Mouse (Mus musculus) erythroblast, embryonic 14.5 days (primary cell): Measurements from ENCODE around the gene Frmd4a. TPM values are rescaled to one million over a fixed set of nuclear protein-coding genes. Genes with fewer than 3 reads are reported as not detected.

Experiments used
- H3K27me3 ChIP-seq: 2 replicates; pipeline ENCODE4 v1.6.1; 2012; ENCODE audit warnings: inconsistent platforms; ENCODE audit not compliant: control insufficient read depth
- H3K36me3 ChIP-seq: 2 replicates; pipeline ENCODE4 v1.6.1; 2012; ENCODE audit warnings: mild to moderate bottlenecking, inconsistent platforms; ENCODE audit not compliant: control insufficient read depth
- H3K4me1 ChIP-seq: 2 replicates; pipeline ENCODE4 v1.6.1; 2012; ENCODE audit warnings: inconsistent platforms; ENCODE audit not compliant: control insufficient read depth
- H3K4me3 ChIP-seq: replicated peaks from 2 replicates; pipeline ENCODE3; 2012; ENCODE audit warnings: moderate library complexity, mild to moderate bottlenecking, inconsistent platforms
- H3K9me3 ChIP-seq: 2 replicates; pipeline ENCODE4 v1.6.1; 2012; ENCODE audit warnings: low read length, inconsistent platforms, mixed read lengths; ENCODE audit not compliant: control insufficient read depth
- GATA1 ChIP-seq: IDR thresholded peaks from 2 replicates; pipeline ENCODE4 v1.6.1; 2012; ENCODE audit warnings: low read length, inconsistent platforms, mixed read lengths
- TAL1 ChIP-seq: IDR thresholded peaks from 3 replicates; pipeline ENCODE4 v1.6.1; 2012; ENCODE audit warnings: low read length, inconsistent platforms, mixed read lengths
- polyA plus RNA-seq: library from polyadenylated mRNA; stranded (reverse); fragments of >175 nt; gene quantifications from 2 replicates; pipeline ENCODE4 v1.2.3, GENCODE M21; 2012

The Frmd4a gene
- polyA plus RNA-seq, 1 experiment = 5.0 TPM

GRCm38 (mm10) chr2:4298325-4299215 is 281.1 kb downstream of the Frmd4a start:
- H3K36me3 ChIP-seq = no peaks in the 10 kb centered on the region
- no peaks in the 10 kb centered on the region for H3K9me3 ChIP-seq
- no peaks in the 10 kb centered on the region for H3K4me1 ChIP-seq
- no peak overlapping the region for H3K4me3 ChIP-seq
- H3K27me3 ChIP-seq = peaks cover 8% of the 10 kb centered on the region
- TF ChIP-seq GATA1 (no peak), TAL1 (no peak)

GRCm38 (mm10) chr2:4299593-4299992 is 282.1 kb downstream of the Frmd4a start:
- H3K9me3 ChIP-seq = no peaks in the 10 kb centered on the region
- no peaks in the 10 kb centered on the region for H3K4me1 ChIP-seq
- peaks cover 8% of the 10 kb centered on the region for H3K27me3 ChIP-seq
- no peaks in the 10 kb centered on the region for H3K36me3 ChIP-seq
- H3K4me3 ChIP-seq = no peak overlapping the region
- TF ChIP-seq TAL1 (no peak), GATA1 (no peak)

DNA sequence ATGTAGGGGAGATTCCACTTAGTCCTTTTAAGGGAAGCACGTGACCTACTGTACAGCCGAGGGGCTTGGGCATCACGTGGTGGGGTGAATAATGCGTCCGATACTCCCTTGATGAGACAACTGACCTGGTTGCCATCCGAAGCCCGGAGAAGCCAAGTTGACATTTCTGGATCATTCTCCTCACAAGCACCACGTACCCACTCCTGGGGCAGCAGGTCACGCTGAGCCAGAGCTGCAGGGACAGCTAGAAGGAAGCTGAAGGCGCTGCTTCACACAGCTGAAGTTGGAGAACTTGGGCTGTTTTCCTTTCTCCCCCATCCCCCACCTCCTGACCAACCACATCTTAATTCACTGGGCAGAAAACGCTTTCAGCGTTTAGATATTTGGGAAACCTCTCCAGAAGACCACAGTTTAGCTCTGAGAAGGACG is 282.9 kb downstream of the Frmd4a start:
- peaks cover 8% of the 10 kb centered on the region for H3K27me3 ChIP-seq
- no peaks in the 10 kb centered on the region for H3K36me3 ChIP-seq
- no peak overlapping the region for H3K4me3 ChIP-seq
- no peaks in the 10 kb centered on the region for H3K9me3 ChIP-seq
- TF ChIP-seq GATA1 (no peak), TAL1 (no peak)
- no peaks in the 10 kb centered on the region for H3K4me1 ChIP-seq

GRCm38 (mm10) chr2:4300816-4301215 is 283.3 kb downstream of the Frmd4a start:
- H3K27me3 ChIP-seq = peaks cover 8% of the 10 kb centered on the region
- no peaks in the 10 kb centered on the region for H3K4me1 ChIP-seq
- H3K9me3 ChIP-seq = no peaks in the 10 kb centered on the region
- H3K4me3 ChIP-seq = no peak overlapping the region
- TF ChIP-seq GATA1 = no peak
- no peak for TF ChIP-seq TAL1
- no peaks in the 10 kb centered on the region for H3K36me3 ChIP-seq

- Histone ChIP-seq H3K27me3 (peaks cover 8% of the 10 kb centered on the region), H3K4me3 (no peak overlapping the region), H3K36me3 (no peaks in the 10 kb centered on the region), H3K9me3 (no peaks in the 10 kb centered on the region), H3K4me1 (no peaks in the 10 kb centered on the region)
- TF ChIP-seq TAL1 = no peak
- no peak for TF ChIP-seq GATA1
Observed at GRCm38 (mm10) chr2:4301256-4301655, 283.7 kb downstream of the Frmd4a start.

GRCm38 (mm10) chr2:4301692-4302091 is 284.2 kb downstream of the Frmd4a start:
- Histone ChIP-seq H3K27me3 (peaks cover 8% of the 10 kb centered on the region), H3K4me3 (no peak overlapping the region), H3K9me3 (no peaks in the 10 kb centered on the region), H3K4me1 (no peaks in the 10 kb centered on the region), H3K36me3 (no peaks in the 10 kb centered on the region)
- TF ChIP-seq TAL1 (no peak), GATA1 (no peak)

DNA sequence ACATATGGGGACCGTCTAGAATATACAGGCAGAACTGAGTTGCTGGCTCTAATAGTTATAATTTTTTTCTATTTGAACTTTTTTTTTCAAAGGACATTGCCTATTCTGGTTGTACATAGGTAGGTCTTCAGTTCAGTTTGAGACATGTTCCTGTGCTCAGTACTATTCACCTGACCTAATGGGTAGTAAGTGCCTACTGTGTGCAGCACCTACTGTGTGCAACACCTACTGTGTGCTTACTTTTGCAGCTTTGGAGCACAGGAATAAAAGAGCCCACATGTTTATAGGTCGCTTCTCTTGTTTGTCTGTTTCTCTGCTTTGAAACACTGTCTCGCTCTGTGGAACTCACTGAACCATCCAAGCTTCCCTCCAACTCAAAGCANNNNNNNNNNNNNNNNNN is 284.6 kb downstream of the Frmd4a start:
- Histone ChIP-seq H3K4me3 (no peak overlapping the region), H3K36me3 (no peaks in the 10 kb centered on the region), H3K4me1 (no peaks in the 10 kb centered on the region), H3K27me3 (peaks cover 8% of the 10 kb centered on the region), H3K9me3 (no peaks in the 10 kb centered on the region)
- TF ChIP-seq TAL1 (no peak), GATA1 (no peak)

- Histone ChIP-seq H3K4me1 (no peaks in the 10 kb centered on the region), H3K36me3 (no peaks in the 10 kb centered on the region), H3K4me3 (no peak overlapping the region), H3K27me3 (no peaks in the 10 kb centered on the region), H3K9me3 (no peaks in the 10 kb centered on the region)
- no peak for TF ChIP-seq TAL1
- TF ChIP-seq GATA1 = no peak
Observed at GRCm38 (mm10) chr2:4307076-4307475, 289.6 kb downstream of the Frmd4a start.

- H3K9me3 ChIP-seq = no peaks in the 10 kb centered on the region
- H3K4me3 ChIP-seq = no peak overlapping the region
- H3K4me1 ChIP-seq = no peaks in the 10 kb centered on the region
- no peak for TF ChIP-seq TAL1
- TF ChIP-seq GATA1 = no peak
- no peaks in the 10 kb centered on the region for H3K36me3 ChIP-seq
- H3K27me3 ChIP-seq = no peaks in the 10 kb centered on the region
Observed at GRCm38 (mm10) chr2:4314545-4314944, 297.0 kb downstream of the Frmd4a start.

- no peaks in the 10 kb centered on the region for H3K4me1 ChIP-seq
- no peaks in the 10 kb centered on the region for H3K27me3 ChIP-seq
- no peak overlapping the region for H3K4me3 ChIP-seq
- H3K9me3 ChIP-seq = no peaks in the 10 kb centered on the region
- no peak for TF ChIP-seq TAL1
- no peak for TF ChIP-seq GATA1
- no peaks in the 10 kb centered on the region for H3K36me3 ChIP-seq
Observed at GRCm38 (mm10) chr2:4316589-4316988, 299.1 kb downstream of the Frmd4a start.
